Mouse (Mus musculus) bone marrow, adult 2 months (tissue): Measurements from ENCODE around the gene Slc38a9.

Experiments used
- CTCF ChIP-seq: fragments of 200-500 bp; IDR thresholded peaks from 2 replicates; pipeline ENCODE4 v1.5.1; 2011; ENCODE audit warnings: low read length, control low read depth; ENCODE audit not compliant: control insufficient read depth, insufficient read depth
- POLR2A ChIP-seq: fragments of 200-500 bp; IDR thresholded peaks from 2 replicates; pipeline ENCODE4 v1.6.1; 2011; ENCODE audit warnings: low read depth, mild to moderate bottlenecking, control low read depth, low read length, borderline replicate concordance; ENCODE audit not compliant: control insufficient read depth

- no peak for TF ChIP-seq CTCF
- TF ChIP-seq POLR2A = no peak
These were observed 65.5 kb downstream of the Slc38a9 start for GRCm38 (mm10) chr13:112726002-112726401.
